Comparison of ENCODE assay signal across 8 mouse cellular contexts in the genomic region with DNA sequence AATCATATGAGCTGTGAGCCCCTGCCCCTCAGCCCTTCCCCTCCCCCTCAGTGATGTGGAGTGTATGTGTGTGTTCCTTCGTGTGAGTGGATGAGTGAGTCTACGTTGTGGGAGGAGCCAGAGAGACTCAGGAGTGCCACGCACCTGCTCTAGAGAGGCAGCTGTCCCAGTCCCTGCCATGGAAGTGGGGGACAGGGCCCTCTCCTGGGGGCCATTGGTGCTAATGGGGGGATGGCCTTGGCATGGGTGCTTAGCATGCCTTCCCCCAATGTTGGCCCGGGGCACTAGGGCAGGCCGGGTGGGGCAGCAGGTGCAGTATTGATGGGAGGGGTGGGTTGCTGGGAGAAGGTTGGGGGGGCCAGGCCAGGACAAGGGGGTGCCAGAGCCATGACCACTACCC. TPM values are rescaled to one million over a fixed set of nuclear protein-coding genes. Genes with fewer than 3 reads are reported as not detected.
DNase-seq lines count a peak whose midpoint lies in the region; ATAC-seq lines count a peak whose summit lies in the region.

No protein-coding gene starts in this region.

- H3K27me3 ChIP-seq in kidney, embryonic 15.5 days = no peaks in the 10 kb centered on the region
- no peaks in the 10 kb centered on the region for H3K27me3 ChIP-seq in embryonic facial prominence, embryonic 13.5 days
- H3K27me3 ChIP-seq in heart, embryonic 15.5 days = no peaks in the 10 kb centered on the region
- no peaks in the 10 kb centered on the region for H3K27me3 ChIP-seq in midbrain, embryonic 10.5 days (ENCODE audit: low read depth, poor library complexity, severe bottlenecking)

- no peaks in the 10 kb centered on the region for H3K9me3 ChIP-seq in kidney, embryonic 15.5 days (replicated peaks)
- H3K9me3 ChIP-seq in embryonic facial prominence, embryonic 13.5 days = no peaks in the 10 kb centered on the region
- no peaks in the 10 kb centered on the region for H3K9me3 ChIP-seq in heart, embryonic 15.5 days (replicated peaks)
- H3K9me3 ChIP-seq in midbrain, embryonic 10.5 days (replicated peaks) = no peaks in the 10 kb centered on the region

- no peak overlapping the region for H3K4me3 ChIP-seq in kidney, embryonic 15.5 days (replicated peaks)
- H3K4me3 ChIP-seq in embryonic facial prominence, embryonic 13.5 days = no peak overlapping the region
- no peak overlapping the region for H3K4me3 ChIP-seq in heart, embryonic 15.5 days
- H3K4me3 ChIP-seq in midbrain, embryonic 10.5 days = peak overlapping the region; percentile 50; the same call in 1 of the 2 replicates

- DNase-seq in kidney, postnatal 14 days = no peak
- no peak for DNase-seq in midbrain, embryonic 10.5 days (ENCODE audit: low spot score)
- no peak for DNase-seq in spleen, postnatal 36 days (ENCODE audit: low spot score in 2 of 2)
- DNase-seq in layer of hippocampus, adult 9-11 months = no peak
- no peak for DNase-seq in layer of hippocampus, adult 11-12 months (ENCODE audit: low spot score)

- peak overlapping the region; percentile 52; the same call in 1 of the 2 replicates for H3K4me2 ChIP-seq in kidney, embryonic 15.5 days
- peak overlapping the region; percentile 47 for H3K4me2 ChIP-seq in embryonic facial prominence, embryonic 13.5 days
- H3K4me2 ChIP-seq in heart, embryonic 15.5 days = peak overlapping the region; percentile 31; the same call in 1 of the 2 replicates

- 0 out of 2 replicates have a peak, but pooled peaks have one; percentile 7 for ATAC-seq in kidney, embryonic 15.5 days (replicated peaks; ENCODE audit: low FRiP score)
- no peak for ATAC-seq in embryonic facial prominence, embryonic 13.5 days (ENCODE audit: insufficient number of reproducible peaks, insufficient read depth, low FRiP score, low TSS enrichment, low read depth)
- 0 out of 2 replicates have a peak, but pooled peaks have one; percentile 3 for ATAC-seq in heart, embryonic 15.5 days (replicated peaks; ENCODE audit: insufficient number of reproducible peaks, insufficient read depth, low FRiP score, low read depth)

- H3K36me3 ChIP-seq in kidney, embryonic 15.5 days = peaks cover 53% of the 10 kb centered on the region
- H3K36me3 ChIP-seq in embryonic facial prominence, embryonic 13.5 days = peaks cover 74% of the 10 kb centered on the region
- H3K36me3 ChIP-seq in heart, embryonic 15.5 days = peaks cover 55% of the 10 kb centered on the region
- H3K36me3 ChIP-seq in midbrain, embryonic 10.5 days = peaks cover 56% of the 10 kb centered on the region

- 0 out of 2 replicates have a peak overlapping the region, but pooled peaks have one; percentile 24 for H3K27ac ChIP-seq in kidney, embryonic 15.5 days
- H3K27ac ChIP-seq in embryonic facial prominence, embryonic 13.5 days = no peak overlapping the region; the same call in 1 of the 2 replicates
- peak overlapping the region; percentile 95 for H3K27ac ChIP-seq in heart, embryonic 15.5 days
- H3K27ac ChIP-seq in midbrain, embryonic 10.5 days (replicated peaks) = peak overlapping the region; percentile 79

- H3K9ac ChIP-seq in kidney, embryonic 15.5 days = no peak overlapping the region
- H3K9ac ChIP-seq in embryonic facial prominence, embryonic 13.5 days = 0 out of 2 replicates have a peak overlapping the region, but pooled peaks have one; percentile 32
- H3K9ac ChIP-seq in heart, embryonic 15.5 days = no peak overlapping the region

- 53% methylated on average over 5 of the region's 5 CpGs for WGBS in kidney, embryonic 15.5 days
- WGBS in embryonic facial prominence, embryonic 13.5 days = 44% methylated on average over 5 of the region's 5 CpGs
- 53% methylated on average over 5 of the region's 5 CpGs for WGBS in heart, embryonic 15.5 days
- 62% methylated on average over 5 of the region's 5 CpGs for WGBS in midbrain, embryonic 10.5 days

- H3K4me1 ChIP-seq in kidney, embryonic 15.5 days = peaks cover 64% of the 10 kb centered on the region
- peaks cover 59% of the 10 kb centered on the region for H3K4me1 ChIP-seq in embryonic facial prominence, embryonic 13.5 days
- H3K4me1 ChIP-seq in heart, embryonic 15.5 days (replicated peaks) = peaks cover 87% of the 10 kb centered on the region
- peaks cover 52% of the 10 kb centered on the region for H3K4me1 ChIP-seq in midbrain, embryonic 10.5 days

RNA-seq across cellular contexts. Expression of a gene that starts 8.3 kb away (rescaled TPM):
- polyA plus RNA-seq in kidney, embryonic 15.5 days (2015; fragmentation: Nextera tagmentation; extraction: Ambion mirVana) = 2.0 and 2.3 TPM in 2 replicates
- 1.4 and 1.5 TPM in 2 replicates for polyA plus RNA-seq in embryonic facial prominence, embryonic 13.5 days (2015; fragmentation: Nextera tagmentation; extraction: Ambion mirVana)
- 7.0 and 7.5 TPM in 2 replicates for polyA plus RNA-seq in heart, embryonic 15.5 days (2015; fragmentation: Nextera tagmentation; extraction: Ambion mirVana)
- polyA plus RNA-seq in midbrain, embryonic 10.5 days (2016; fragmentation: Nextera tagmentation; extraction: Ambion mirVana) = 1.4 TPM in 2 replicates

RNA-seq across cellular contexts. Expression of a gene that starts 26.4 kb away (rescaled TPM):
- 21.7 and 26.9 TPM in 2 replicates for polyA plus RNA-seq in kidney, embryonic 15.5 days (2015; fragmentation: Nextera tagmentation; extraction: Ambion mirVana)
- polyA plus RNA-seq in embryonic facial prominence, embryonic 13.5 days (2015; fragmentation: Nextera tagmentation; extraction: Ambion mirVana) = 46.5 and 47.3 TPM in 2 replicates
- polyA plus RNA-seq in heart, embryonic 15.5 days (2015; fragmentation: Nextera tagmentation; extraction: Ambion mirVana) = 34.8 and 39.5 TPM in 2 replicates
- 9.5 and 15.6 TPM in 2 replicates for polyA plus RNA-seq in midbrain, embryonic 10.5 days (2016; fragmentation: Nextera tagmentation; extraction: Ambion mirVana)

RNA-seq across cellular contexts. Expression of a gene that starts 28.5 kb away (rescaled TPM):
- 25.1 and 25.8 TPM in 2 replicates for polyA plus RNA-seq in kidney, embryonic 15.5 days (2015; fragmentation: Nextera tagmentation; extraction: Ambion mirVana)
- polyA plus RNA-seq in embryonic facial prominence, embryonic 13.5 days (2015; fragmentation: Nextera tagmentation; extraction: Ambion mirVana) = 31.5 and 33.0 TPM in 2 replicates
- 15.5 and 17.2 TPM in 2 replicates for polyA plus RNA-seq in heart, embryonic 15.5 days (2015; fragmentation: Nextera tagmentation; extraction: Ambion mirVana)
- 22.9 and 24.3 TPM in 2 replicates for polyA plus RNA-seq in midbrain, embryonic 10.5 days (2016; fragmentation: Nextera tagmentation; extraction: Ambion mirVana)

RNA-seq across cellular contexts. Expression of a gene that starts 37.6 kb away (rescaled TPM):
- polyA plus RNA-seq in kidney, embryonic 15.5 days (2015; fragmentation: Nextera tagmentation; extraction: Ambion mirVana) = 58.2 and 64.7 TPM in 2 replicates
- polyA plus RNA-seq in embryonic facial prominence, embryonic 13.5 days (2015; fragmentation: Nextera tagmentation; extraction: Ambion mirVana) = 63.8 and 65.0 TPM in 2 replicates
- polyA plus RNA-seq in heart, embryonic 15.5 days (2015; fragmentation: Nextera tagmentation; extraction: Ambion mirVana) = 33.5 and 43.0 TPM in 2 replicates
- polyA plus RNA-seq in midbrain, embryonic 10.5 days (2016; fragmentation: Nextera tagmentation; extraction: Ambion mirVana) = 74.1 and 82.2 TPM in 2 replicates

RNA-seq across cellular contexts. Expression of a gene that starts 37.9 kb away (rescaled TPM):
- polyA plus RNA-seq in kidney, embryonic 15.5 days (2015; fragmentation: Nextera tagmentation; extraction: Ambion mirVana) = 40.6 and 40.8 TPM in 2 replicates
- 39.0 and 40.3 TPM in 2 replicates for polyA plus RNA-seq in embryonic facial prominence, embryonic 13.5 days (2015; fragmentation: Nextera tagmentation; extraction: Ambion mirVana)
- 21.3 and 27.6 TPM in 2 replicates for polyA plus RNA-seq in heart, embryonic 15.5 days (2015; fragmentation: Nextera tagmentation; extraction: Ambion mirVana)
- 49.0 and 55.7 TPM in 2 replicates for polyA plus RNA-seq in midbrain, embryonic 10.5 days (2016; fragmentation: Nextera tagmentation; extraction: Ambion mirVana)
